Mouse (Mus musculus): Measurements from ENCODE around the gene Itga2b. TPM values are rescaled to one million over a fixed set of nuclear protein-coding genes. Genes with fewer than 3 reads are reported as not detected.

The Itga2b gene
- polyA plus RNA-seq (2015; fragmentation: Nextera tagmentation; extraction: Ambion mirVana): 8.0 and 9.6 TPM in 2 replicates

DNA sequence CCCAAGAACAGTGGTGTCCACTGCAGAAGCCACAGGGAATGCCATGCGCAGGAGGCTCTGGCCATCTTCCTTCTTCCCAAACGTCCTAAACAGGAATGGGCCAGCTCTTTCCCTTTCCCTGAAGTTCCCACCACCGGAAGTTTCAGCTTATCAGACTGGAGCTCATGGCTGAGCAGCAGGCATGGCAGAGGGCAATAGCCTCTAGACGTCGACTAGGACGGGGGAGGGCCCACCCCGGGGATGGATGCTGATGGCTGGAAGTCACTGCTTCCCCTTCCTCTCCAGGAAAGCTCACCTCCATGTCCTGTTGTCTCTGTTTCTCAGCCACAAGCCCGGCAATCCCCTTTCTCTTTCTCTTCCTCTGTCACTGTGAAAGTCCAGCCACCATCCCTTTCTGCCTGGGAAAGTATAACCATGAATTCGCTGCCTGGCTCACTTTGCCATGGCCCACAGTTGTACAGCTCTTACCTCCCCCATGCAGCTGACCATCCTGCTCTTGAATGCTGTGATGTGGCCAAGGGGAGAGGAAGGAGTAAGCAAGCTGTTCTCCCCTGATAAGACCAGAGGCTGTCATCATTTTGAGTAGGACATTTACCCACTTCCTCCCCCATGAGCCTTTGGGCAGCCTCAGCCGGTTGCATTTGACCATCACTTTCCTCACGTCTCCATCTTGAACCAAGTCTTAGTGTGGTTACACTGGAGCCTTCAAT is at the start of gene Itga2b:
Itga2b (minus strand) TSS at position 475 of the 710 bp plus-strand sequence.
- Histone ChIP-seq H3K9me3 (replicated peaks) (no peaks in the 10 kb centered on the region), H3K27ac (replicated peaks) (no peak within 1 kb of the TSS), H3K36me3 (no peaks in the 10 kb centered on the region), H3K27me3 (replicated peaks) (0 out of 2 replicates have a peak, but pooled peaks cover 2% of the 10 kb centered on the region), H3K9ac (replicated peaks) (no peak within 1 kb of the TSS), H3K4me2 (no peak within 1 kb of the TSS), H3K4me3 (replicated peaks) (no peak within 1 kb of the TSS), H3K4me1 (peaks cover 20% of the 10 kb centered on the region)
- ATAC-seq (ENCODE audit: low FRiP score): no peak
- 68% methylated on average over 11 of the region's 11 CpGs for WGBS

DNA sequence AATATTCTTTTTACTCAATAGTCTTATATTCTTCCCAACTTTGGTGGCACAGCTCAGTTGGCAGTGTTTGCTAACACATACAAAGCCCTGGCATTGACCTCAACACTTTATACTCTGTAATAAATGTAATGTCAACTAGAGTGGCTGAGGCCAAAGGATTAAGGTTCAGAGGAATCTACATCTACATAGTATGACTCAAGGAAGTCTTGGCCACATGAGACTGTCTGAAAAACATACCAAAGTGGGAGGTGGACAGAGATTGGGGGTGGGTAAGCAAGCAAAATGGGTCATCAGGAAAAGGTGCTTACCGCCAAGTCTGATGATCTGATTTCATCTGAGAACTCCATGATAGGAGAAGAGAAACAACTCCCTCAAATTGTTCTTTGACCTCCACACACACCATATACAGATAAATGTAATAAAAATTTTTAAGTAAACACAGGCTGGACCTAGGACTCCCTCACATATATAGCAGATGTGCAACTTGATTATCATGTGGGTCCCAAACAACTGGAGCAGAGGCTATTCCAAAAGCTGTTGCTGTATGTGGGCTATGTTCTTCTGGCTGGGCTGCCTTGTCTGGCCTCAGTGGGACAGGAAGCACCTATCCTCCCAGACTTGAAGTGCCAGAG is 45.0 kb upstream of the Itga2b start:
- 100% methylated on average over 1 of the region's 1 CpGs for WGBS
- H3K9me3 ChIP-seq (replicated peaks): no peaks in the 10 kb centered on the region
- no peaks in the 10 kb centered on the region for H3K4me1 ChIP-seq
- no peak overlapping the region for H3K9ac ChIP-seq (replicated peaks)
- H3K27me3 ChIP-seq (replicated peaks): no peaks in the 10 kb centered on the region
- H3K4me2 ChIP-seq: no peak overlapping the region
- no peak overlapping the region for H3K4me3 ChIP-seq (replicated peaks)
- H3K36me3 ChIP-seq: 0 out of 2 replicates have a peak, but pooled peaks cover 7% of the 10 kb centered on the region
- no peak for ATAC-seq (ENCODE audit: low FRiP score)
- H3K27ac ChIP-seq (replicated peaks): no peak overlapping the region

DNA sequence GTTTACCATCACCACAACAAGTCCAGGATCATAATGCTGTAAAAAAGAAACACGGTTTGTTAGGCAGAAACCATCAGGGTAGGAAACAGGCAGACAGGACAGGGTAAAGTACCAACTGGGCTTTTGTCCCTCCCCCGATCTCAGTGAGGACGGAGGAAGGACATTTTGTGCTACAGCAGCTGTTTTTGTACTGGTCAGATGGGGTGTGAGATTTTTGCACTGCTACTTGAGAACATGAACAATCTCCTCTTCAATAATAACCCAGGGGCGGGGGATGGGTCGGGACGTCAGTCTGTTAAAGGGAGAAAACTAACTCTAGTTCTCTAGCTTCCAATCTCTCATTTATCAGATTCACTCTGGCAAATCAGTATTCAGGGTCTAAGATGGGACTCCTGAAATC is 40.3 kb upstream of the Itga2b start:
- Histone ChIP-seq H3K4me1 (no peaks in the 10 kb centered on the region), H3K27ac (replicated peaks) (no peak overlapping the region), H3K4me2 (no peak overlapping the region), H3K27me3 (replicated peaks) (no peaks in the 10 kb centered on the region), H3K9me3 (replicated peaks) (no peaks in the 10 kb centered on the region), H3K36me3 (peaks cover 3% of the 10 kb centered on the region), H3K4me3 (replicated peaks) (no peak overlapping the region), H3K9ac (replicated peaks) (no peak overlapping the region)
- ATAC-seq (ENCODE audit: low FRiP score): no peak
- WGBS: 73% methylated on average over 6 of the region's 6 CpGs

DNA sequence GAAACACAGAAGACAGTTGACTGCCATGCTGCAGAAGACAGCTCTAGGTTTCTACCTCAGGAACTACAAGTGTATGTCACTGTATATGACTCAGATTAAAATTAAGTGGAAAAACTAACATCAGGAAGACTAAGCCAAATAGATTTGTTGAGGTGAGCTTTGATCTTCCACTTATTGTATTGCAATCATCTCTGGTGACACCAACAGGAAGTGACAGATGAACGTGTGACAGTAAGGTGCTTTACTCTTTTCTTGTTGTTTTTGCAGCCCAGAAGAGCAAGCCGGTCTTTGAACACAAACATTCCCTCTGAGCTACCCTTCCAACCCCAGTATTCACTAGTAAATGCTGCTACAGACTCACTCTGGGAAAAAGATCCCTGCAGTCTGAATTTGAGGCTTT is 26.8 kb upstream of the Itga2b start:
- Histone ChIP-seq H3K36me3 (peaks cover 52% of the 10 kb centered on the region), H3K9ac (replicated peaks) (no peak overlapping the region), H3K4me1 (0 out of 2 replicates have a peak, but pooled peaks cover 3% of the 10 kb centered on the region), H3K27ac (replicated peaks) (no peak overlapping the region), H3K4me2 (no peak overlapping the region), H3K4me3 (replicated peaks) (no peak overlapping the region), H3K27me3 (replicated peaks) (no peaks in the 10 kb centered on the region), H3K9me3 (replicated peaks) (no peaks in the 10 kb centered on the region)
- no peak for ATAC-seq (ENCODE audit: low FRiP score)
- 86% methylated on average over 2 of the region's 2 CpGs for WGBS

DNA sequence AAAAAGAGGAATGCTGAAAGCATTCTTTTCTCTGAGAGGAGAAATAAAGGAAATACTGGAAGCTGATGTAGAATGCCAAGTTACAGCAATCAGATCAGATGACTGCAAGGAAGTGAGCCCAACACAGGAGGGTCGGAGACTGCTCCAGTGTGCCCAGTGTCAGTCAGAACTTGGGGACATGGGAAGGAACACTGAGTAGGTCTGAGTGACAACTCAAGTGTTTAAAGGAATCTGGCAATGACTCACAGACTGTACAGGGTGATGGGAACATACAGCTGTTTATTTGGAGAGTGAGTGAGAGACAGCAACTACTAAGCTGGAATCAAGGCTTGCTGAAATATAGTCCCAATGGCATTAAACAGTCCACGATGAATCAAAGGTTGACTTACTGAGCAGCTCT is 26.3 kb upstream of the Itga2b start:
- H3K9ac ChIP-seq (replicated peaks): no peak overlapping the region
- H3K27ac ChIP-seq (replicated peaks): no peak overlapping the region
- peaks cover 51% of the 10 kb centered on the region for H3K36me3 ChIP-seq
- no peak overlapping the region for H3K4me3 ChIP-seq (replicated peaks)
- H3K4me1 ChIP-seq: 0 out of 2 replicates have a peak, but pooled peaks cover 3% of the 10 kb centered on the region
- 96% methylated on average over 2 of the region's 2 CpGs for WGBS
- ATAC-seq (ENCODE audit: low FRiP score): no peak
- H3K4me2 ChIP-seq: no peak overlapping the region
- H3K9me3 ChIP-seq (replicated peaks): no peaks in the 10 kb centered on the region
- no peaks in the 10 kb centered on the region for H3K27me3 ChIP-seq (replicated peaks)

DNA sequence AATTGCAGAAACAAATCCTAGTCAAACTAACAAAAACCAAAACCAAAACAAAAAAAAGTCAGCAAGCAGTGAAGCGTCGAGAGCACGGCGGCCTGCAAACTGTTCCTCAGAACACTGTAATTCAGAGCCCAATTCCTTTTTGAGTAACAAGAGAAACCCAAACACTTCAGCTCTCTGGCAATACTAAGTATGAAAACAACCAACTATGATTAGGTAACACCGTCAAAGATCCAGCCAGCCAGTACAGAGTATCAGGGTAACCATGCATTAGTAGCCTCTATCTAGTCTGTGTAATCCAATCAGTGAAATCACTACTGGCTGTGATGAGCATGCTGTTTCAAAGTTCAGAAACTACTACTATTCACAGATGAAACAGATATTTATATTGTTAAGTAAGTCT is 25.8 kb upstream of the Itga2b start:
- Histone ChIP-seq H3K27me3 (replicated peaks) (no peaks in the 10 kb centered on the region), H3K36me3 (peaks cover 48% of the 10 kb centered on the region), H3K27ac (replicated peaks) (no peak overlapping the region), H3K9ac (replicated peaks) (no peak overlapping the region), H3K4me2 (no peak overlapping the region), H3K9me3 (replicated peaks) (no peaks in the 10 kb centered on the region), H3K4me3 (replicated peaks) (no peak overlapping the region), H3K4me1 (0 out of 2 replicates have a peak, but pooled peaks cover 3% of the 10 kb centered on the region)
- ATAC-seq (ENCODE audit: low FRiP score): no peak
- WGBS: over 99% methylated on average over 5 of the region's 5 CpGs

DNA sequence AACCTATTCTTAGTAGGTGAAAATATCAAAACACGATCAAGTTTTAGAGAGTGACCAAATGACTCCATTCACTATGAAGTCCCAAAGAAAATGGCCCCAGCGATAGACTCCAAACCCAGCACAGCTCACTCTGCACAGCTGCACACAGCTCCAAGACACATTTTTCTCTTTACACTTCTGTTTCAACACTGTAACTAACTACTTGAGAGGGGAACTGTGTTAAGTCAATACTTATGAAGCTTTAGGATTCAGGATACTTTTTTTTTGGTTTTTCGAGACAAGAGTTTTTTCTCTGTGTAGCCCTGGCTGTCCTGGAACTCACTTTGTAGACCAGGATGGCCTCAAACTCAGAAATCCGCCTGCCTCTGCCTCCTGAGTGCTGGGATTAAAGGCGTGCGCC is 25.2 kb upstream of the Itga2b start:
- Histone ChIP-seq H3K4me3 (replicated peaks) (no peak overlapping the region), H3K9me3 (replicated peaks) (no peaks in the 10 kb centered on the region), H3K4me2 (no peak overlapping the region), H3K27ac (replicated peaks) (no peak overlapping the region), H3K4me1 (0 out of 2 replicates have a peak, but pooled peaks cover 3% of the 10 kb centered on the region), H3K27me3 (replicated peaks) (no peaks in the 10 kb centered on the region), H3K9ac (replicated peaks) (no peak overlapping the region), H3K36me3 (peaks cover 44% of the 10 kb centered on the region)
- ATAC-seq (ENCODE audit: low FRiP score): no peak
- WGBS: 94% methylated on average over 6 of the region's 6 CpGs

DNA sequence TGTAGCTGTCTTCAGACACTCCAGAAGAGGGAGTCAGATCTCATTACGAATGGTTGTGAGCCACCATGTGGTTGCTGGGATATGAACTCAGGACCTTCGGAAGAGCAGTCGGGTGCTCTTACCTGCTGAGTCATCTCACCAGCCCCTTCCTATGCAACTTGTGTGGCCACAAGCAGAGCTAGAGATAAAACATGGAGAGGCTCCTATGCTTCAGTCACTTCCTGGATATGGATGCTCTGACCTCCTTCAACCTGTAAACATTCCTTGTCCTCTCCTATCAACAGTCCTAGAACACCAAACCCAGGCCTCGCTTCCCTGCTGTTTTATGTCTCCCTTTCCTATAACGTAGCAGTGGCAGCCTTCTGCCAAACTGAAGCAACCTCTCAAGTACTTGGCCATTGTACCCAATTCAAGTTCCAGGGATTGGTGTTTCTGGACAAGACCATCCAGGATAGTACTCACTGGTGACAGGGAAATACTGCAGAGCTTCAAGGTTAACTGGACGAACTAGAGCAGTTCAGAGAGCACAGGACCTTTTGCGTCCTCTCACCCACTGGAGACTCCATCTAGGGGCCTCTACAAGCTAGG is 24.2 kb upstream of the Itga2b start:
- Histone ChIP-seq H3K4me1 (0 out of 2 replicates have a peak, but pooled peaks cover 3% of the 10 kb centered on the region), H3K9ac (replicated peaks) (no peak overlapping the region), H3K27me3 (replicated peaks) (no peaks in the 10 kb centered on the region), H3K36me3 (peaks cover 36% of the 10 kb centered on the region), H3K4me3 (replicated peaks) (no peak overlapping the region), H3K9me3 (replicated peaks) (no peaks in the 10 kb centered on the region), H3K4me2 (no peak overlapping the region), H3K27ac (replicated peaks) (no peak overlapping the region)
- WGBS: 84% methylated on average over 7 of the region's 7 CpGs
- no peak for ATAC-seq (ENCODE audit: low FRiP score)

DNA sequence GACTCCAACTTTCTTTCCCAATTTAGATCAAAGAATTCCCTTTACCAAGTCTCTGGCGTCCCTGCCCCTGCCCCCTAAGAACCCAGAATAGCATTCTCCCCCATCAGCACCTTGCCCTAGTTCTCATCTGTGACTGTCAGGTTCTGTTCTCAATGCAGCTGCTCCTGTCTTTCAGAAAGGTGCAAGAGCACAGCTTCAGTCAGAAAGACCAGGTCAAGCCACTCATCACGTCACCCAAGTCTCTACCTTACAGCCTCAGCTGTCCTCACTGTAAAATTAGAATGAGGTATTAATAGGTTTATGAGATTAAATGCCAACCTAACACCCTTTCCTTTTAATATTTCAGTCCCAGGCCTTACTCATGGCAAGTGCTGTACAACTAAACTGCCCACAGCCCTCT is 23.3 kb upstream of the Itga2b start:
- Histone ChIP-seq H3K4me3 (replicated peaks) (no peak overlapping the region), H3K9ac (replicated peaks) (no peak overlapping the region), H3K27ac (replicated peaks) (no peak overlapping the region), H3K27me3 (replicated peaks) (no peaks in the 10 kb centered on the region), H3K36me3 (peaks cover 27% of the 10 kb centered on the region), H3K4me2 (no peak overlapping the region), H3K9me3 (replicated peaks) (no peaks in the 10 kb centered on the region), H3K4me1 (0 out of 2 replicates have a peak, but pooled peaks cover 3% of the 10 kb centered on the region)
- ATAC-seq (ENCODE audit: low FRiP score): no peak
- WGBS: 89% methylated on average over 2 of the region's 2 CpGs

DNA sequence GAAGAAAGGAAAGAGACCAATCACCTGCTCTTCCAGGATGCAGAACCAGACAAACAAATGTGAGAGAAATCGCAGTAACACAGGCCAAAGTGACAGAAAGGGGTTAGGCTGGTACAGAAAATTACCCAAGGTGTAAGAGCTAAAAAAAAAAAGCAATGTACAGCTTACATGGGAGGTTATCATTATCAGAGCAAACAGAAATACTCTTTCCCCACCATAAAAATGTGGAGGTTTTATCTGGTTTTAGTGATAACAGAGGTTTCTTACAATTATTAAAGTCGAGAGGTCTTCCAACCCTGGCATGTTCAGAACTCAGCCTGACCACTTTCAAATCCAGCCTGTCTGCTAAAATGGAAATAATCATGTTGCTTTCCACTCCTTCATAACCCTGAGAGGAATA is 18.0 kb upstream of the Itga2b start:
- no peak overlapping the region for H3K9ac ChIP-seq (replicated peaks)
- no peaks in the 10 kb centered on the region for H3K27me3 ChIP-seq (replicated peaks)
- no peaks in the 10 kb centered on the region for H3K4me1 ChIP-seq
- H3K4me3 ChIP-seq (replicated peaks): no peak overlapping the region
- H3K9me3 ChIP-seq (replicated peaks): no peaks in the 10 kb centered on the region
- H3K4me2 ChIP-seq: no peak overlapping the region
- peaks cover 30% of the 10 kb centered on the region for H3K36me3 ChIP-seq
- no peak for ATAC-seq (ENCODE audit: low FRiP score)
- H3K27ac ChIP-seq (replicated peaks): no peak overlapping the region
- 93% methylated on average over 2 of the region's 2 CpGs for WGBS

DNA sequence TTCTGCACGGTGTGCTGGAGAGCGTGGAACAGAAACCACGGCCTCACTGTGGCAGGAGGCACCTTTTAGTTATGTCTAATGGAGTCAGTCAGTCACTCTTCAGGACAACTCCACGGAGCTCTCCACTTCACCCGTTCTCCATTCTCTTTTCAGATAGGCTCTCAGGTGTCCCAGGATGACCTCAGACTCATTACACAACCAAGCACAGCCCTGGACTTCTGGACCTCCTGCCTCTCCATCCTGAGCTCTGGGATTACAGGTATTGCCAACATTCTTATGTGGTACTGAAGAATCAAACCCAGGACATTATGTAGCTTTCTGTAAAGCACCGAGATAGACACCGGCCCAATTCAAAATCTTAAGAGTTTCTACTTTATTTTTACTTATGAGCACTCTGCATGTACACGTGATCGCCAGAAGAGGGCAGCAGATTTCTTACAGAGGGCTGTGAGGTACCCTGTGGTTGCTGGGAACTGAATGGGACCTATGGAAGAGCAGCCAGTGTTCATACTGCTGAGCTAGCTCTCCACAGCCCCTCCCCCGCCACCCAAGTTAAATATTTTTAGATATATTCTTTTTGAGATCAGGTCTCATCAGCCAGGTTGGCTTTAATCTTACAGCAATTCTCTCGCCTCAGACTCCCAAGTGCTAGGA is 16.9 kb upstream of the Itga2b start:
- peaks cover 29% of the 10 kb centered on the region for H3K36me3 ChIP-seq

More for the DNA sequence above, 16.9 kb upstream of the Itga2b start:
- Histone ChIP-seq H3K4me3 (replicated peaks) (no peak overlapping the region), H3K27ac (replicated peaks) (no peak overlapping the region), H3K4me1 (no peaks in the 10 kb centered on the region), H3K9ac (replicated peaks) (no peak overlapping the region), H3K4me2 (no peak overlapping the region), H3K27me3 (replicated peaks) (no peaks in the 10 kb centered on the region), H3K9me3 (replicated peaks) (no peaks in the 10 kb centered on the region)
- ATAC-seq (ENCODE audit: low FRiP score): no peak
- WGBS: 71% methylated on average over 11 of the region's 11 CpGs
